ENCODE assay signal across 29 mouse cellular contexts in the genomic region with DNA sequence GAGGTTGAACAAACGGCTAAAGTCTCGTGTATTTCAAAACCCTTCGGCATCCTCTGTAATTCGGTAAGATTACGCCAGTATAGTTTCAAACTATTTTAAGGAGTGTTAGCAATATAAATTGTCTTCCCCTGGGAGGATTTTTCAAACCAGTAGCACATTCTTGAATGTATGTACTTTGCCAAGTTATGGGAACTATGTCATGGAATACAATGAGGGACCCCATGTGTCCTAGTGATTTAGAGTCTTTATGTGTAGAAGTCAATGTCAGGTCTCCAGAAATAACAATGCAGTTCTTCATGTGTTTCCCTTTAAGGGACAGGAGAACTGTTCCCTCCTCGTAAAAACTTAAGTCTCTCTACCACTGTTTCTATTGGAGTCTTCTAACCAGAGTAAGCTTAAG.
DNase-seq lines count a peak whose midpoint lies in the region; ATAC-seq and TF ChIP-seq lines count a peak whose summit lies in the region.
"Had no signal": no experiment of that assay in that cellular context is flagged by ENCODE, and none has a peak within 500 bp of the region (broad histone marks: within the 10 kb centered on the region; RNA-seq: fewer than 3 reads in every experiment).

No protein-coding gene starts in this region.

- H3K27me3 ChIP-seq in embryonic facial prominence, embryonic 14.5 days (replicated peaks; ENCODE audit: control insufficient read depth, insufficient read depth, low read length), result no peaks in the 10 kb centered on the region
- no peaks in the 10 kb centered on the region for H3K27me3 ChIP-seq in embryonic facial prominence, embryonic 10.5 days (replicated peaks; ENCODE audit: low read depth, poor library complexity, severe bottlenecking)
- no peaks in the 10 kb centered on the region for H3K27me3 ChIP-seq in kidney, embryonic 16.5 days (ENCODE audit: insufficient read depth, low read length)
- H3K27me3 ChIP-seq in lung, embryonic 14.5 days (ENCODE audit: insufficient read depth, low read length), result no peaks in the 10 kb centered on the region
- no peaks in the 10 kb centered on the region for H3K27me3 ChIP-seq in limb, embryonic 14.5 days (ENCODE audit: control insufficient read depth, insufficient read depth, low read length)
- H3K27me3 ChIP-seq: CH12.LX; embryonic facial prominence, embryonic 12.5 days; forebrain, embryonic 13.5 days; heart, embryonic 13.5 days; hindbrain, embryonic 15.5 days; Patski had no signal

- peak; percentile 50 for DNase-seq in embryonic facial prominence, embryonic 14.5 days (ENCODE audit: low spot score)
- DNase-seq in embryonic facial prominence, embryonic 10.5 days (ENCODE audit: low spot score), result no peak
- no peak for DNase-seq in kidney, adult 18-20 months
- DNase-seq in lung, embryonic 14.5 days, result peak; percentile 37
- no peak for DNase-seq in lung, postnatal 10 days
- peak; percentile 49 for DNase-seq in limb, embryonic 14.5 days (ENCODE audit: low spot score)
- no peak for DNase-seq in retina, postnatal 1 day
- DNase-seq: adrenal gland, postnatal 10 days; adrenal gland, postnatal 36 days; B cell, adult 2 months; cerebellum, adult 18-20 months; cerebellum, adult 9-10 months; cerebellum, postnatal 14 days; gastrocnemius, postnatal 10 days; gastrocnemius, postnatal 36 days; heart, adult 2 months; heart, postnatal 14 days; heart, postnatal 4 days had no signal

- WGBS in embryonic facial prominence, embryonic 14.5 days, result 50% methylated on average over 6 of the region's 6 CpGs
- 90% methylated on average over 6 of the region's 6 CpGs for WGBS in embryonic facial prominence, embryonic 10.5 days
- WGBS in kidney, embryonic 16.5 days, result 52% methylated on average over 6 of the region's 6 CpGs
- 53% methylated on average over 6 of the region's 6 CpGs for WGBS in lung, embryonic 14.5 days
- WGBS in limb, embryonic 14.5 days, result 51% methylated on average over 6 of the region's 6 CpGs

- no peak overlapping the region for H3K9ac ChIP-seq in embryonic facial prominence, embryonic 14.5 days (ENCODE audit: low read depth, low read length)
- no peak overlapping the region for H3K9ac ChIP-seq in kidney, embryonic 16.5 days (replicated peaks; ENCODE audit: low read length)
- no peak overlapping the region for H3K9ac ChIP-seq in lung, embryonic 14.5 days
- no peak overlapping the region for H3K9ac ChIP-seq in limb, embryonic 14.5 days (ENCODE audit: low read depth, low read length, severe bottlenecking)
- H3K9ac ChIP-seq: embryonic facial prominence, embryonic 12.5 days; forebrain, embryonic 13.5 days; heart, embryonic 13.5 days; hindbrain, embryonic 15.5 days had no signal

- H3K27ac ChIP-seq in embryonic facial prominence, embryonic 14.5 days (replicated peaks; ENCODE audit: low read depth, low read length), result no peak overlapping the region
- H3K27ac ChIP-seq in embryonic facial prominence, embryonic 10.5 days (replicated peaks), result no peak overlapping the region
- no peak overlapping the region for H3K27ac ChIP-seq in kidney, embryonic 16.5 days (ENCODE audit: low read length)
- H3K27ac ChIP-seq in lung, embryonic 14.5 days (ENCODE audit: low read depth), result no peak overlapping the region
- no peak overlapping the region for H3K27ac ChIP-seq in limb, embryonic 14.5 days (replicated peaks; ENCODE audit: low read depth, low read length)
- H3K27ac ChIP-seq: embryonic facial prominence, embryonic 12.5 days; forebrain, embryonic 10.5 days; forebrain, embryonic 13.5 days; heart, adult 2 months; heart, embryonic 10.5 days; heart, embryonic 13.5 days; hindbrain, embryonic 15.5 days had no signal

- no peak for TF ChIP-seq POLR2A in limb, embryonic 14.5 days (IDR thresholded peaks at IDR 0.05; ENCODE audit: borderline replicate concordance, extremely low read depth, insufficient read depth, insufficient read length)

- ATAC-seq in embryonic facial prominence, embryonic 14.5 days (ENCODE audit: low read depth), result no peak
- ATAC-seq in kidney, embryonic 16.5 days (ENCODE audit: low FRiP score, low TSS enrichment), result peak; percentile 65; the same call in 1 of the 2 replicates
- no peak for ATAC-seq in lung, embryonic 14.5 days (ENCODE audit: insufficient read depth)
- ATAC-seq in limb, embryonic 14.5 days (ENCODE audit: low FRiP score, low read depth), result peak; percentile 62; the same call in 1 of the 2 replicates
- ATAC-seq: forebrain, embryonic 13.5 days; forebrain, embryonic 16.5 days had no signal

- no peak for TF ChIP-seq CTCF in lung, embryonic 14.5 days (IDR thresholded peaks at IDR 0.05; ENCODE audit: low read depth)

- no peak overlapping the region for H3K4me3 ChIP-seq in embryonic facial prominence, embryonic 14.5 days (ENCODE audit: low read depth, low read length)
- H3K4me3 ChIP-seq in embryonic facial prominence, embryonic 10.5 days, result no peak overlapping the region
- H3K4me3 ChIP-seq in kidney, embryonic 16.5 days (ENCODE audit: low read length), result no peak overlapping the region
- no peak overlapping the region for H3K4me3 ChIP-seq in lung, embryonic 14.5 days (ENCODE audit: low read depth, low read length)
- no peak overlapping the region for H3K4me3 ChIP-seq in limb, embryonic 14.5 days (replicated peaks; ENCODE audit: low read length)
- H3K4me3 ChIP-seq: embryonic facial prominence, embryonic 12.5 days; forebrain, embryonic 10.5 days; forebrain, embryonic 13.5 days; heart, adult 2 months; heart, embryonic 10.5 days; heart, embryonic 13.5 days; hindbrain, embryonic 15.5 days had no signal

- no peaks in the 10 kb centered on the region for H3K9me3 ChIP-seq in embryonic facial prominence, embryonic 14.5 days (ENCODE audit: control insufficient read depth, low read length)
- H3K9me3 ChIP-seq in embryonic facial prominence, embryonic 10.5 days, result no peaks in the 10 kb centered on the region
- no peaks in the 10 kb centered on the region for H3K9me3 ChIP-seq in kidney, embryonic 16.5 days (ENCODE audit: low read length)
- no peaks in the 10 kb centered on the region for H3K9me3 ChIP-seq in lung, embryonic 14.5 days (ENCODE audit: low read depth, low read length)
- H3K9me3 ChIP-seq in limb, embryonic 14.5 days (ENCODE audit: control insufficient read depth, low read length), result no peaks in the 10 kb centered on the region
- H3K9me3 ChIP-seq: embryonic facial prominence, embryonic 12.5 days; forebrain, embryonic 10.5 days; forebrain, embryonic 13.5 days; G1E; heart, embryonic 10.5 days; heart, embryonic 13.5 days; hindbrain, embryonic 15.5 days had no signal

- H3K36me3 ChIP-seq in embryonic facial prominence, embryonic 14.5 days (ENCODE audit: control insufficient read depth, insufficient read depth, low read length), result no peaks in the 10 kb centered on the region
- H3K36me3 ChIP-seq in embryonic facial prominence, embryonic 10.5 days (replicated peaks), result no peaks in the 10 kb centered on the region
- H3K36me3 ChIP-seq in kidney, embryonic 16.5 days (ENCODE audit: insufficient read depth, low read length), result no peaks in the 10 kb centered on the region
- no peaks in the 10 kb centered on the region for H3K36me3 ChIP-seq in lung, embryonic 14.5 days (ENCODE audit: insufficient read depth)
- no peaks in the 10 kb centered on the region for H3K36me3 ChIP-seq in limb, embryonic 14.5 days (ENCODE audit: control insufficient read depth, insufficient read depth, low read length)
- H3K36me3 ChIP-seq: embryonic facial prominence, embryonic 12.5 days; forebrain, embryonic 10.5 days; G1E; heart, embryonic 10.5 days; heart, embryonic 13.5 days; hindbrain, embryonic 15.5 days had no signal

- no peaks in the 10 kb centered on the region for H3K4me1 ChIP-seq in embryonic facial prominence, embryonic 14.5 days (ENCODE audit: control insufficient read depth, insufficient read depth, low read length)
- no peaks in the 10 kb centered on the region for H3K4me1 ChIP-seq in embryonic facial prominence, embryonic 10.5 days
- 0 out of 2 replicates have a peak, but pooled peaks cover 5% of the 10 kb centered on the region for H3K4me1 ChIP-seq in kidney, embryonic 16.5 days (ENCODE audit: insufficient read depth, low read length)
- H3K4me1 ChIP-seq in lung, embryonic 14.5 days (ENCODE audit: insufficient read depth), result no peaks in the 10 kb centered on the region
- peaks cover 12% of the 10 kb centered on the region for H3K4me1 ChIP-seq in limb, embryonic 14.5 days (ENCODE audit: control insufficient read depth, insufficient read depth, low read length)
- H3K4me1 ChIP-seq: embryonic facial prominence, embryonic 12.5 days; forebrain, embryonic 10.5 days; forebrain, embryonic 13.5 days; heart, embryonic 10.5 days; heart, embryonic 13.5 days; hindbrain, embryonic 15.5 days had no signal

- H3K4me2 ChIP-seq in embryonic facial prominence, embryonic 14.5 days (ENCODE audit: low read depth, low read length), result no peak overlapping the region
- H3K4me2 ChIP-seq in kidney, embryonic 16.5 days (replicated peaks; ENCODE audit: low read depth, low read length), result no peak overlapping the region
- H3K4me2 ChIP-seq in lung, embryonic 14.5 days, result no peak overlapping the region
- no peak overlapping the region for H3K4me2 ChIP-seq in limb, embryonic 14.5 days (replicated peaks; ENCODE audit: low read depth, low read length, severe bottlenecking)
- H3K4me2 ChIP-seq: embryonic facial prominence, embryonic 12.5 days; forebrain, embryonic 13.5 days; heart, embryonic 13.5 days; hindbrain, embryonic 15.5 days had no signal

Comparison
In these comparisons a context has a peak if more than half of its experiments do, and no peak if none do; other contexts are left out.
1. DNase-seq: peak in embryonic facial prominence, embryonic 14.5 days (single experiment), lung, embryonic 14.5 days (single experiment) and limb, embryonic 14.5 days (single experiment); none in embryonic facial prominence, embryonic 10.5 days (single experiment), kidney, adult 18-20 months (single experiment), lung, postnatal 10 days (single experiment) and retina, postnatal 1 day (single experiment).
2. ATAC-seq: peak in kidney, embryonic 16.5 days (single experiment) and limb, embryonic 14.5 days (single experiment); none in embryonic facial prominence, embryonic 14.5 days (single experiment) and lung, embryonic 14.5 days (single experiment).